Mouse (Mus musculus) testis, adult 2 months (tissue): Measurements from ENCODE around the gene Tmem43.

Source experiments
- CTCF ChIP-seq: fragments of 200-500 bp; IDR thresholded peaks from 2 replicates; pipeline ENCODE4 v1.5.1; 2012; ENCODE audit warnings: low read depth, mild to moderate bottlenecking, inconsistent platforms, low read length, moderate library complexity; ENCODE audit not compliant: control insufficient read depth, insufficient read depth, insufficient replicate concordance
- POLR2A ChIP-seq: fragments of 200-500 bp; IDR thresholded peaks from 2 replicates; pipeline ENCODE4 v1.6.1; 2012; ENCODE audit warnings: low read depth, mild to moderate bottlenecking, inconsistent platforms, low read length, moderate library complexity; ENCODE audit not compliant: control insufficient read depth

- TF ChIP-seq POLR2A, result no peak
- TF ChIP-seq CTCF, result no peak
Observed at GRCm38 (mm10) chr6:91533771-91534170, 60.3 kb downstream of the Tmem43 start.
